Mouse (Mus musculus): ENCODE results near the gene Llgl2.
"Not testable (repeated sequence)": the region's sequence is repeated elsewhere in the genome, so short reads cannot be mapped to it uniquely, and the experiment has no call there.

Gene Llgl2

GRCm38 (mm10) chr11:115833021-115833513, 9.2 kb downstream of the Llgl2 start:
- peak; percentile 58 for DNase-seq (ENCODE audit: extremely low spot score, low spot score)

- no peak for DNase-seq (ENCODE audit: extremely low spot score, low spot score)
These were observed 10.2 kb downstream of the Llgl2 start for GRCm38 (mm10) chr11:115834033-115834432.

- no peak for DNase-seq (ENCODE audit: extremely low spot score, low spot score)
These were observed 13.0 kb downstream of the Llgl2 start for GRCm38 (mm10) chr11:115836656-115837395.

- DNase-seq (ENCODE audit: extremely low spot score, low spot score), result no peak
These were observed 13.9 kb downstream of the Llgl2 start for GRCm38 (mm10) chr11:115837606-115838345.

- DNase-seq (ENCODE audit: extremely low spot score, low spot score), result no peak
These were observed 15.1 kb downstream of the Llgl2 start for GRCm38 (mm10) chr11:115838895-115839311.

GRCm38 (mm10) chr11:115839732-115840131, 15.9 kb downstream of the Llgl2 start:
- DNase-seq (ENCODE audit: extremely low spot score, low spot score), result no peak

- DNase-seq (ENCODE audit: extremely low spot score, low spot score), result no peak
These were observed 17.2 kb downstream of the Llgl2 start for GRCm38 (mm10) chr11:115841044-115841443.

- DNase-seq (ENCODE audit: extremely low spot score, low spot score), result no peak
These were observed 18.2 kb downstream of the Llgl2 start for GRCm38 (mm10) chr11:115841961-115842550.

- DNase-seq (ENCODE audit: extremely low spot score, low spot score), result no peak
These were observed 19.5 kb downstream of the Llgl2 start for GRCm38 (mm10) chr11:115843141-115843890.

GRCm38 (mm10) chr11:115843891-115844239, 20.0 kb downstream of the Llgl2 start:
- no peak for DNase-seq (ENCODE audit: extremely low spot score, low spot score)

GRCm38 (mm10) chr11:115844240-115844639, 20.4 kb downstream of the Llgl2 start:
- DNase-seq (ENCODE audit: extremely low spot score, low spot score), result no peak

GRCm38 (mm10) chr11:115845819-115846218, 22.0 kb downstream of the Llgl2 start:
- no peak for DNase-seq (ENCODE audit: extremely low spot score, low spot score)

GRCm38 (mm10) chr11:115854674-115855073, 30.8 kb downstream of the Llgl2 start:
- no peak for DNase-seq (ENCODE audit: extremely low spot score, low spot score)

- DNase-seq (ENCODE audit: extremely low spot score, low spot score), result not testable (repeated sequence)
These were observed 33.3 kb downstream of the Llgl2 start for GRCm38 (mm10) chr11:115857146-115857545.

GRCm38 (mm10) chr11:115857936-115858335, 34.1 kb downstream of the Llgl2 start:
- DNase-seq (ENCODE audit: extremely low spot score, low spot score), result no peak

- DNase-seq (ENCODE audit: extremely low spot score, low spot score), result peak; percentile 49
These were observed 34.5 kb downstream of the Llgl2 start, which contains the start of gene Myo15b for GRCm38 (mm10) chr11:115858354-115858753. TSS of gene Myo15b (plus strand) at chr11:115858406.

GRCm38 (mm10) chr11:115859143-115859945, 35.5 kb downstream of the Llgl2 start:
- DNase-seq (ENCODE audit: extremely low spot score, low spot score), result peak; percentile 88

GRCm38 (mm10) chr11:115863895-115864294, 40.0 kb downstream of the Llgl2 start:
- DNase-seq (ENCODE audit: extremely low spot score, low spot score), result no peak

- DNase-seq (ENCODE audit: extremely low spot score, low spot score), result no peak
These were observed 45.5 kb downstream of the Llgl2 start for GRCm38 (mm10) chr11:115869393-115869792.

GRCm38 (mm10) chr11:115872437-115872836, 48.6 kb downstream of the Llgl2 start:
- DNase-seq (ENCODE audit: extremely low spot score, low spot score), result no peak
